In genomic region chr16:87031836-87032235, GRCm38 (mm10) we compare ENCODE assay signal across 22 mouse cellular contexts.
DNase-seq lines count a peak whose midpoint lies in the region; ATAC-seq lines count a peak whose summit lies in the region.
"Had no signal": no experiment of that assay in that cellular context is flagged by ENCODE, and none has a peak within 500 bp of the region (broad histone marks: within the 10 kb centered on the region; RNA-seq: fewer than 3 reads in every experiment).

No protein-coding gene starts in this region.

- WGBS in embryonic facial prominence, embryonic 14.5 days, result 43% methylated on average over 3 of the region's 3 CpGs
- WGBS in embryonic facial prominence, embryonic 10.5 days, result 80% methylated on average over 3 of the region's 3 CpGs
- 84% methylated on average over 3 of the region's 3 CpGs for WGBS in midbrain, embryonic 11.5 days
- 85% methylated on average over 3 of the region's 3 CpGs for WGBS in midbrain, embryonic 10.5 days
- 34% methylated on average over 3 of the region's 3 CpGs for WGBS in embryonic facial prominence, embryonic 15.5 days

- no peak overlapping the region for H3K27ac ChIP-seq in embryonic facial prominence, embryonic 14.5 days (replicated peaks; ENCODE audit: low read depth, low read length)
- no peak overlapping the region for H3K27ac ChIP-seq in embryonic facial prominence, embryonic 10.5 days (replicated peaks)
- no peak overlapping the region for H3K27ac ChIP-seq in midbrain, embryonic 11.5 days (ENCODE audit: low read depth, low read length)
- H3K27ac ChIP-seq in midbrain, embryonic 10.5 days (replicated peaks), result no peak overlapping the region
- H3K27ac ChIP-seq in embryonic facial prominence, embryonic 15.5 days (replicated peaks), result no peak overlapping the region

- H3K36me3 ChIP-seq in embryonic facial prominence, embryonic 14.5 days (ENCODE audit: control insufficient read depth, insufficient read depth, low read length), result no peaks in the 10 kb centered on the region
- H3K36me3 ChIP-seq in embryonic facial prominence, embryonic 10.5 days (replicated peaks), result no peaks in the 10 kb centered on the region
- no peaks in the 10 kb centered on the region for H3K36me3 ChIP-seq in midbrain, embryonic 11.5 days (ENCODE audit: control insufficient read depth, insufficient read depth, low read length)
- H3K36me3 ChIP-seq in midbrain, embryonic 10.5 days, result no peaks in the 10 kb centered on the region
- no peaks in the 10 kb centered on the region for H3K36me3 ChIP-seq in embryonic facial prominence, embryonic 15.5 days
- H3K36me3 ChIP-seq: G1E had no signal

- no peak overlapping the region for H3K9ac ChIP-seq in embryonic facial prominence, embryonic 14.5 days (ENCODE audit: low read depth, low read length)
- no peak overlapping the region for H3K9ac ChIP-seq in midbrain, embryonic 11.5 days (ENCODE audit: low read length)
- no peak overlapping the region for H3K9ac ChIP-seq in embryonic facial prominence, embryonic 15.5 days

- H3K4me1 ChIP-seq in embryonic facial prominence, embryonic 14.5 days (ENCODE audit: control insufficient read depth, insufficient read depth, low read length), result peaks cover 3% of the 10 kb centered on the region; the same call in 1 of the 2 replicates
- no peaks in the 10 kb centered on the region for H3K4me1 ChIP-seq in embryonic facial prominence, embryonic 10.5 days
- no peaks in the 10 kb centered on the region for H3K4me1 ChIP-seq in midbrain, embryonic 11.5 days (ENCODE audit: control insufficient read depth, insufficient read depth, low read length)
- H3K4me1 ChIP-seq in midbrain, embryonic 10.5 days, result no peaks in the 10 kb centered on the region
- H3K4me1 ChIP-seq in embryonic facial prominence, embryonic 15.5 days, result peaks cover 3% of the 10 kb centered on the region; the same call in 1 of the 2 replicates

- ATAC-seq in embryonic facial prominence, embryonic 14.5 days (ENCODE audit: low read depth), result peak; percentile 22; the same call in 1 of the 2 replicates
- 0 out of 2 replicates have a peak, but pooled peaks have one; percentile 44 for ATAC-seq in frontal cortex, adult (ENCODE audit: low TSS enrichment)
- no peak for ATAC-seq in midbrain, embryonic 11.5 days (ENCODE audit: low FRiP score)
- ATAC-seq in embryonic facial prominence, embryonic 15.5 days (ENCODE audit: insufficient number of reproducible peaks, low FRiP score, low TSS enrichment, low read depth), result peak; percentile 65; the same call in 1 of the 2 replicates
- ATAC-seq: activated CD4-positive, CD25-positive, alpha-beta regulatory T cell, adult 4 months; CD4-positive, CD25-positive, alpha-beta regulatory T cell, adult 4 months; Patski had no signal

- peak; percentile 53 for DNase-seq in embryonic facial prominence, embryonic 14.5 days (ENCODE audit: low spot score)
- DNase-seq in embryonic facial prominence, embryonic 10.5 days (ENCODE audit: low spot score), result no peak
- no peak for DNase-seq in frontal cortex, adult 2 months (ENCODE audit: extremely low spot score in 1 of 2, low spot score in 1 of 2)
- DNase-seq in midbrain, embryonic 11.5 days (ENCODE audit: low spot score, missing footprints), result peak; percentile 12
- DNase-seq in midbrain, embryonic 10.5 days (ENCODE audit: low spot score), result no peak
- DNase-seq in cerebellum, adult 11-12 months, result no peak
- DNase-seq: adrenal gland, adult 2 months; adrenal gland, adult 8-10 months; adrenal gland, postnatal 10 days; adrenal gland, postnatal 14 days; adrenal gland, postnatal 25 days; adrenal gland, postnatal 36 days; B cell, adult 2 months; cerebellum, adult 11 months; cerebellum, adult 18-20 months had no signal

- H3K9me3 ChIP-seq in embryonic facial prominence, embryonic 14.5 days (ENCODE audit: control insufficient read depth, low read length), result no peaks in the 10 kb centered on the region
- H3K9me3 ChIP-seq in embryonic facial prominence, embryonic 10.5 days, result no peaks in the 10 kb centered on the region
- H3K9me3 ChIP-seq in midbrain, embryonic 11.5 days (ENCODE audit: control insufficient read depth, low read length), result no peaks in the 10 kb centered on the region
- H3K9me3 ChIP-seq in midbrain, embryonic 10.5 days (replicated peaks), result no peaks in the 10 kb centered on the region
- no peaks in the 10 kb centered on the region for H3K9me3 ChIP-seq in embryonic facial prominence, embryonic 15.5 days (replicated peaks)
- H3K9me3 ChIP-seq: G1E had no signal

- H3K27me3 ChIP-seq in embryonic facial prominence, embryonic 14.5 days (replicated peaks; ENCODE audit: control insufficient read depth, insufficient read depth, low read length), result no peaks in the 10 kb centered on the region
- H3K27me3 ChIP-seq in embryonic facial prominence, embryonic 10.5 days (replicated peaks; ENCODE audit: low read depth, poor library complexity, severe bottlenecking), result no peaks in the 10 kb centered on the region
- no peaks in the 10 kb centered on the region for H3K27me3 ChIP-seq in midbrain, embryonic 11.5 days (ENCODE audit: control insufficient read depth, insufficient read depth, low read length)
- H3K27me3 ChIP-seq in midbrain, embryonic 10.5 days (ENCODE audit: low read depth, poor library complexity, severe bottlenecking), result no peaks in the 10 kb centered on the region
- no peaks in the 10 kb centered on the region for H3K27me3 ChIP-seq in embryonic facial prominence, embryonic 15.5 days
- H3K27me3 ChIP-seq: CH12.LX, Patski had no signal

- H3K4me2 ChIP-seq in embryonic facial prominence, embryonic 14.5 days (ENCODE audit: low read depth, low read length), result no peak overlapping the region
- H3K4me2 ChIP-seq in midbrain, embryonic 11.5 days, result no peak overlapping the region
- no peak overlapping the region for H3K4me2 ChIP-seq in embryonic facial prominence, embryonic 15.5 days (replicated peaks)

- no peak overlapping the region for H3K4me3 ChIP-seq in embryonic facial prominence, embryonic 14.5 days (ENCODE audit: low read depth, low read length)
- H3K4me3 ChIP-seq in embryonic facial prominence, embryonic 10.5 days, result no peak overlapping the region
- no peak overlapping the region for H3K4me3 ChIP-seq in midbrain, embryonic 11.5 days (ENCODE audit: low read depth, low read length)
- H3K4me3 ChIP-seq in midbrain, embryonic 10.5 days, result no peak overlapping the region
- no peak overlapping the region for H3K4me3 ChIP-seq in embryonic facial prominence, embryonic 15.5 days (replicated peaks)

Comparison
In these comparisons a context has a peak if more than half of its experiments do, and no peak if none do; other contexts are left out.
1. DNase-seq: peak in embryonic facial prominence, embryonic 14.5 days (single experiment) and midbrain, embryonic 11.5 days (single experiment); none in embryonic facial prominence, embryonic 10.5 days (single experiment), frontal cortex, adult 2 months (0 of 2), midbrain, embryonic 10.5 days (single experiment) and cerebellum, adult 11-12 months (single experiment).